Mouse (Mus musculus) left cerebral cortex, adult 8-10 months (tissue): ENCODE results near the gene Fads1. TPM values are rescaled to one million over a fixed set of nuclear protein-coding genes. Genes with fewer than 3 reads are reported as not detected.

Source experiments
- DNase-seq, 2 experiments: peaks; one replicate each; pipeline ENCODE4 v3.0.0; 2022; ENCODE audit warnings: low spot score in 2 of 2
- microRNA-seq, 2 experiments: library from miRNA; unstranded; fragments of <30 nt; microRNA quantifications; one replicate each; pipeline ENCODE4 v1.2.0; 2022
- total RNA-seq, 4 experiments: library from RNA; stranded (reverse); gene quantifications; 2 replicates each; pipeline ENCODE4 v1.2.4; 2022

The Fads1 gene
- total RNA-seq, 4 experiments from 2014 or later, result 194 to 215 (median 198) TPM

- DNase-seq, result peak; percentile 48 to 55
Measured at GRCm38 (mm10) chr19:10244183-10244582, 61.5 kb downstream of the Fads1 start.

Small RNA genes lying within 50 kb of the gene (microRNA-seq; reads per million reads assigned to microRNA genes)
- 0 to 2.7 reads per million in 2 experiments for gene Mir6993

Other genes with a start within 250 kb of the Fads1 start
- gene Fth1, start 202.3 kb upstream of the Fads1 start, total RNA-seq, result 1,000 to 10,000 TPM; 2,793 to 3,196 (median 2,896) TPM
- 1 to 10 TPM; 1.1 to 2.3 (median 1.2) TPM for gene Best1, start 181.3 kb upstream of the Fads1 start, total RNA-seq
- 10 to 100 TPM in 2 of 4 experiments, 1 to 10 TPM in 2; 9.2 to 12.7 (median 11.1) TPM for gene Rab3il1, start 181.2 kb upstream of the Fads1 start, total RNA-seq
- gene Fads3, start 141.3 kb upstream of the Fads1 start, total RNA-seq, result 10 to 100 TPM; 25.9 to 28.5 (median 27.1) TPM
- gene Fads2, start 81.1 kb upstream of the Fads1 start, total RNA-seq, result 100 to 1,000 TPM; 123 to 134 (median 128) TPM
- gene Tmem258, start 21.1 kb downstream of the Fads1 start, total RNA-seq, result 10 to 100 TPM; 70.4 to 87.1 (median 72.2) TPM
- 10 to 100 TPM; 11.7 to 14.4 (median 13.0) TPM for gene Fen1, start 21.3 kb downstream of the Fads1 start, total RNA-seq
- gene Myrf, start 57.9 kb downstream of the Fads1 start, total RNA-seq, result 10 to 100 TPM; 28.7 to 33.3 (median 29.0) TPM
- gene Dagla, start 122.0 kb downstream of the Fads1 start, total RNA-seq, result 10 to 100 TPM; 72.6 to 77.7 (median 74.9) TPM
- 100 to 1,000 TPM; 268 to 306 (median 296) TPM for gene Syt7, start 206.2 kb downstream of the Fads1 start, total RNA-seq